Mouse (Mus musculus) heart, postnatal 0 days (tissue): ENCODE results near the gene Dpp8.

Experiments
- CTCF ChIP-seq: IDR thresholded peaks from 2 replicates; pipeline ENCODE4 v1.5.1; 2016; ENCODE audit warnings: antibody characterized with exemption, control low read depth, low read depth
- EP300 ChIP-seq: IDR thresholded peaks from 2 replicates; pipeline ENCODE4 v1.6.1; 2016; ENCODE audit warnings: antibody characterized with exemption, low read depth

GRCm38 (mm10) chr9:65020991-65021886, 11.0 kb upstream of the Dpp8 start, which contains the start of gene Hacd3:
- TF ChIP-seq CTCF (no peak), EP300 (no peak)
